Mouse (Mus musculus): ENCODE measurements at regions not wholly inside any gene's neighbourhood (a gene's known extent, or its start where the extent isn't known, plus 50 kb on each side); places are given as distances from the start of the nearest gene placed in this dataset.

GRCm38 (mm10) chr8:128164976-128165375, 193.4 kb upstream of the Nrp1 start:
- TF ChIP-seq CTCF (IDR thresholded peaks at IDR 0.05; ENCODE audit: borderline replicate concordance, insufficient read depth, low read depth, low read length) (no peak), POLR2A (IDR thresholded peaks at IDR 0.05; ENCODE audit: borderline replicate concordance, insufficient read depth, low read length) (no peak)
